ENCODE assay signal across 14 mouse cellular contexts in the genomic region with DNA sequence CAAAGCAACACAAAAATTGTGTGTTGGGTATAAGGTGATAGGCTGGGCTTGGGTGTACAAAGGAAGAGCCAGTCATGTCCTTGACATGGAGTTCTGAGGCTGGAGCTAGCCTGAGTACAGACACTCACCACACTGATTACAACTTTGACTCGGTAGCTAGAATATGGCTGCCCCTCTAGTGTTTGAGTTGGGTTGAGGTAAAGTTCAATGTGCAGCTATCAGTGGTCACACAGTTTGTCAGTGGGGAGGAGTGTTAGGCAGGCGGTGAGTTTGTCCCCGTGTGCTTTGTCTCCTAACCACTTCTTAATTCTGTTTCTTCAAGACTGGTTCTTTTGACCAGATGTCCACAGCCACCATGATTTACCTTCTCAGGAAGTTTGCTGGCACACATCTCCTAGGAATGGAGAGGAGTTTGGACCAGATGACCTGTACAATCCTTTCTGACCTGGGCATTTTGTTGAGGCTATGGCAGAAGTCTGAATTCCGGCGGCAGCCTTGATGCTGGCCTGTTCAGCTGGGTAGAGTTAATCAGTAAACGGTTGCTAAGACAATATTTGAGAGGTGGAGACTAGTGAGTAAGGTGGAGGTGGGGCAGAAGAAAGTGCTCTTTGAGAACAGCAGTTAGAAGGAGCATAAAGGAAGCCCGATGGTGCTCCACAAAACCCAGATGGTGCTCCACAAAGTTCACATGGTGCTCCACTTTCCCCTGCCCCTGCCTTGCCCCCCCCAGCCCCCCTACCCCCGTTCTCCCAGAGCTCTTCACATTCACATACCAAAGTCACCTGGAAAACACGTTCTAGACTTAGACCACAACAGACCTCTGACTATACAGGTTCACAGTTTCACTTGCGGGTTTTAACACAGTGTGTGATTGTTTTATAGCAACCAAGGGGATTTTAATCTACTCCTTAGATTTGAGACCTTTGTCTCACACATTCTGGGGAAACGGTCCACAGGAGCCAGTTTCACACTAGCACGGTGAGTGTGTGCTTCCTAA. TPM values are rescaled to one million over a fixed set of nuclear protein-coding genes. Genes with fewer than 3 reads are reported as not detected.
DNase-seq lines count a peak whose midpoint lies in the region; ATAC-seq and TF ChIP-seq lines count a peak whose summit lies in the region.
"Had no signal": no experiment of that assay in that cellular context is flagged by ENCODE, and none has a peak within 500 bp of the region (broad histone marks: within the 10 kb centered on the region; RNA-seq: fewer than 3 reads in every experiment).

No protein-coding gene starts in this region.

- TF ChIP-seq CTCF in lung, postnatal 0 days (IDR thresholded peaks at IDR 0.05) = no peak
- no peak for TF ChIP-seq CTCF in thymus, adult 2 months (IDR thresholded peaks at IDR 0.05; ENCODE audit: borderline replicate concordance, control insufficient read depth, extremely low read depth, insufficient read depth, low read length, poor library complexity)

- ATAC-seq in intestine, embryonic 15.5 days = peak; percentile 92
- peak; percentile 83 for ATAC-seq in lung, postnatal 0 days

- no peak overlapping the region for H3K4me3 ChIP-seq in intestine, embryonic 15.5 days (replicated peaks)
- H3K4me3 ChIP-seq in lung, postnatal 0 days (ENCODE audit: low read depth, low read length) = no peak overlapping the region
- H3K4me3 ChIP-seq in thymus, adult 2 months (ENCODE audit: control insufficient read depth, insufficient read depth, low read length) = no peak overlapping the region
- H3K4me3 ChIP-seq: embryonic facial prominence, embryonic 12.5 days; forebrain, embryonic 10.5 days; heart, embryonic 12.5 days; hindbrain, embryonic 12.5 days had no signal

- peaks cover 8% of the 10 kb centered on the region; the same call in 1 of the 2 replicates for H3K4me1 ChIP-seq in intestine, embryonic 15.5 days (replicated peaks)
- H3K4me1 ChIP-seq in lung, postnatal 0 days (ENCODE audit: insufficient read depth, low read depth, low read length) = peaks cover 4% of the 10 kb centered on the region; the same call in 1 of the 2 replicates
- peaks cover 5% of the 10 kb centered on the region for H3K4me1 ChIP-seq in thymus, adult 2 months (replicated peaks; ENCODE audit: control insufficient read depth, insufficient read depth, low read length)
- H3K4me1 ChIP-seq: embryonic facial prominence, embryonic 12.5 days had no signal

- DNase-seq in kidney, adult 8-10 months = peak; percentile 80 to 87
- DNase-seq in large intestine, adult 2 months (ENCODE audit: low read depth, low spot score) = peak; percentile 78
- peak; percentile 82 for DNase-seq in lung, postnatal 0 days (ENCODE audit: low spot score)
- DNase-seq in adipocyte (ENCODE audit: low spot score) = no peak
- no peak for DNase-seq in retina, embryonic 14.5 days (ENCODE audit: low spot score)
- no peak for DNase-seq in thymus, adult 2 months
- DNase-seq in right cerebral cortex, postnatal 10 days (ENCODE audit: low spot score in 2 of 2) = no peak
- DNase-seq: cerebellum, postnatal 14 days; right cerebral cortex, postnatal 25 days had no signal

- peak overlapping the region; percentile 77 for H3K27ac ChIP-seq in intestine, embryonic 15.5 days
- peak overlapping the region; percentile 26; the same call in 1 of the 2 replicates for H3K27ac ChIP-seq in lung, postnatal 0 days (ENCODE audit: low read length)
- no peak overlapping the region for H3K27ac ChIP-seq in thymus, adult 2 months (ENCODE audit: control insufficient read depth, insufficient read depth, low read length)
- H3K27ac ChIP-seq: embryonic facial prominence, embryonic 12.5 days; forebrain, embryonic 10.5 days; hindbrain, embryonic 12.5 days had no signal

- H3K36me3 ChIP-seq in intestine, embryonic 15.5 days = no peaks in the 10 kb centered on the region
- no peaks in the 10 kb centered on the region for H3K36me3 ChIP-seq in lung, postnatal 0 days (ENCODE audit: insufficient read depth, low read length)
- H3K36me3 ChIP-seq in thymus, adult 2 months (ENCODE audit: control insufficient read depth, insufficient read depth, low read length) = no peaks in the 10 kb centered on the region
- H3K36me3 ChIP-seq: embryonic facial prominence, embryonic 12.5 days; forebrain, embryonic 10.5 days; heart, embryonic 12.5 days; hindbrain, embryonic 12.5 days had no signal

- H3K4me2 ChIP-seq in intestine, embryonic 15.5 days (replicated peaks) = peak overlapping the region; percentile 31
- H3K4me2 ChIP-seq in lung, postnatal 0 days (replicated peaks; ENCODE audit: low read depth, low read length) = peak overlapping the region; percentile 22
- H3K4me2 ChIP-seq: embryonic facial prominence, embryonic 12.5 days; heart, embryonic 12.5 days; hindbrain, embryonic 12.5 days had no signal

- H3K27me3 ChIP-seq in intestine, embryonic 15.5 days (replicated peaks) = no peaks in the 10 kb centered on the region
- H3K27me3 ChIP-seq in lung, postnatal 0 days (replicated peaks; ENCODE audit: insufficient read depth, low read length) = no peaks in the 10 kb centered on the region
- no peaks in the 10 kb centered on the region for H3K27me3 ChIP-seq in thymus, adult 2 months (ENCODE audit: control insufficient read depth, insufficient read depth, low read length)
- H3K27me3 ChIP-seq: embryonic facial prominence, embryonic 12.5 days; hindbrain, embryonic 12.5 days had no signal

- H3K9ac ChIP-seq in intestine, embryonic 15.5 days = no peak overlapping the region
- no peak overlapping the region for H3K9ac ChIP-seq in lung, postnatal 0 days (replicated peaks; ENCODE audit: low read depth)
- H3K9ac ChIP-seq: embryonic facial prominence, embryonic 12.5 days; heart, embryonic 12.5 days; hindbrain, embryonic 12.5 days had no signal

- H3K9me3 ChIP-seq in intestine, embryonic 15.5 days = no peaks in the 10 kb centered on the region
- no peaks in the 10 kb centered on the region for H3K9me3 ChIP-seq in lung, postnatal 0 days (ENCODE audit: low read length)
- H3K9me3 ChIP-seq: embryonic facial prominence, embryonic 12.5 days; forebrain, embryonic 10.5 days; heart, embryonic 12.5 days; hindbrain, embryonic 12.5 days had no signal

- WGBS in intestine, embryonic 15.5 days = 56% methylated on average over 12 of the region's 12 CpGs
- 34% methylated on average over 12 of the region's 12 CpGs for WGBS in large intestine, adult 2 months
- WGBS in lung, postnatal 0 days = 60% methylated on average over 12 of the region's 12 CpGs
- WGBS in thymus, adult 2 months = 92% methylated on average over 12 of the region's 12 CpGs

- TF ChIP-seq POLR2A in thymus, adult 2 months (IDR thresholded peaks at IDR 0.05; ENCODE audit: control insufficient read depth, extremely low read depth, insufficient read depth, low read length, poor library complexity) = no peak

- TF ChIP-seq EP300 in lung, postnatal 0 days (IDR thresholded peaks at IDR 0.05) = no peak; the same call in 1 of the 2 replicates

RNA-seq across cellular contexts. Expression of gene Enc1, which starts 59.3 kb away (rescaled TPM):
- 6.0 and 6.1 TPM in 2 replicates for polyA plus RNA-seq in intestine, embryonic 15.5 days (2015; fragmentation: Nextera tagmentation; extraction: Ambion mirVana)
- 4.2 and 8.2 TPM in 2 replicates for polyA plus RNA-seq in large intestine, adult 2 months (2012; rRNA removed)
- 2.6 and 4.0 TPM in 2 replicates for polyA plus RNA-seq in lung, postnatal 0 days (2015; fragmentation: Nextera tagmentation; extraction: Ambion mirVana)
- polyA plus RNA-seq in thymus, adult 2 months (2012; rRNA removed) = 7.6 and 10.0 TPM in 2 replicates

Comparison
In these comparisons a context has a peak if more than half of its experiments do, and no peak if none do; other contexts are left out.
1. DNase-seq: peak in kidney, adult 8-10 months (2 of 2), large intestine, adult 2 months (single experiment) and lung, postnatal 0 days (single experiment); none in adipocyte (single experiment), retina, embryonic 14.5 days (single experiment), thymus, adult 2 months (single experiment) and right cerebral cortex, postnatal 10 days (0 of 2).